ENCODE assay signal across 8 mouse cellular contexts in genomic region chr6:39377311-39377827, GRCm38 (mm10). TPM values are rescaled to one million over a fixed set of nuclear protein-coding genes. Genes with fewer than 3 reads are reported as not detected.
DNase-seq lines count a peak whose midpoint lies in the region; ATAC-seq lines count a peak whose summit lies in the region.

Slc37a3 (minus strand) TSS chr6:39377675.

- peak; percentile 86 for ATAC-seq in embryonic facial prominence, embryonic 11.5 days (replicated peaks; ENCODE audit: insufficient number of reproducible peaks, low FRiP score, low TSS enrichment, low read depth)
- ATAC-seq in midbrain, embryonic 11.5 days (ENCODE audit: low FRiP score): peak; percentile 94
- ATAC-seq in granulocyte monocyte progenitor cell, adult 5-6 weeks (replicated peaks; ENCODE audit: poor library complexity, severe bottlenecking): no peak

- no peaks in the 10 kb centered on the region for H3K9me3 ChIP-seq in embryonic facial prominence, embryonic 11.5 days (replicated peaks; ENCODE audit: control insufficient read depth, low read length)
- H3K9me3 ChIP-seq in midbrain, embryonic 11.5 days (ENCODE audit: control insufficient read depth, low read length): no peaks in the 10 kb centered on the region

- H3K36me3 ChIP-seq in embryonic facial prominence, embryonic 11.5 days (replicated peaks; ENCODE audit: control insufficient read depth, insufficient read depth, low read depth, low read length): no peaks in the 10 kb centered on the region; the same call in 1 of the 2 replicates
- H3K36me3 ChIP-seq in midbrain, embryonic 11.5 days (ENCODE audit: control insufficient read depth, insufficient read depth, low read length): no peaks in the 10 kb centered on the region

- peak within 1 kb of the TSS; percentile 83 for H3K9ac ChIP-seq in embryonic facial prominence, embryonic 11.5 days (replicated peaks; ENCODE audit: low read length)
- peak within 1 kb of the TSS; percentile 72 for H3K9ac ChIP-seq in midbrain, embryonic 11.5 days (ENCODE audit: low read length)

- no peak within 1 kb of the TSS for H3K27ac ChIP-seq in embryonic facial prominence, embryonic 11.5 days (replicated peaks; ENCODE audit: low read depth, low read length)
- H3K27ac ChIP-seq in midbrain, embryonic 11.5 days (ENCODE audit: low read depth, low read length): no peak within 1 kb of the TSS; the same call in 1 of the 2 replicates

- H3K4me1 ChIP-seq in embryonic facial prominence, embryonic 11.5 days (ENCODE audit: control insufficient read depth, insufficient read depth, low read length): no peaks in the 10 kb centered on the region; the same call in 1 of the 2 replicates
- H3K4me1 ChIP-seq in midbrain, embryonic 11.5 days (ENCODE audit: control insufficient read depth, insufficient read depth, low read length): peaks cover 14% of the 10 kb centered on the region

- 0% methylated on average over 43 of the region's 43 CpGs for WGBS in embryonic facial prominence, embryonic 11.5 days
- WGBS in midbrain, embryonic 11.5 days: under 1% methylated on average over 43 of the region's 43 CpGs

- H3K4me3 ChIP-seq in embryonic facial prominence, embryonic 11.5 days (ENCODE audit: low read depth, low read length): peak within 1 kb of the TSS; percentile 78
- H3K4me3 ChIP-seq in midbrain, embryonic 11.5 days (ENCODE audit: low read depth, low read length): peak within 1 kb of the TSS; percentile 63

- intact Hi-C loops in left cerebral cortex, postnatal 4 days (cut with DNase I): no loop called here

- H3K27me3 ChIP-seq in embryonic facial prominence, embryonic 11.5 days (ENCODE audit: control insufficient read depth, insufficient read depth, low read length): no peaks in the 10 kb centered on the region
- H3K27me3 ChIP-seq in midbrain, embryonic 11.5 days (ENCODE audit: control insufficient read depth, insufficient read depth, low read length): peaks cover 6% of the 10 kb centered on the region

- peak within 1 kb of the TSS; percentile 84 for H3K4me2 ChIP-seq in embryonic facial prominence, embryonic 11.5 days (ENCODE audit: low read depth, low read length)
- peak within 1 kb of the TSS; percentile 49 for H3K4me2 ChIP-seq in midbrain, embryonic 11.5 days

- peak; percentile 93 for DNase-seq in adrenal gland, postnatal 14 days
- peak; percentile 91 for DNase-seq in embryonic facial prominence, embryonic 11.5 days (ENCODE audit: low spot score)
- DNase-seq in heart, adult 11 months: peak; percentile 99
- DNase-seq in kidney, adult 11 months: peak; percentile 88
- peak; percentile 89 for DNase-seq in left cerebral cortex, postnatal 4 days
- DNase-seq in midbrain, embryonic 11.5 days (ENCODE audit: low spot score, missing footprints): peak; percentile 96
- peak; percentile 67 for DNase-seq in skeletal muscle tissue, adult 2 months (ENCODE audit: low read depth, low spot score)

RNA-seq across cellular contexts. Expression of gene Slc37a3, which starts in this region (rescaled TPM):
- total RNA-seq in adrenal gland, postnatal 14 days (2021): 32.3 and 36.5 TPM in 2 replicates
- polyA plus RNA-seq in embryonic facial prominence, embryonic 11.5 days (2014; fragmentation: Nextera tagmentation; extraction: Ambion mirVana): 44.2 and 47.7 TPM in 2 replicates
- 10 to 100 TPM; 76.0 to 82.0 TPM for total RNA-seq in left cerebral cortex, postnatal 4 days (2021)
- polyA plus RNA-seq in midbrain, embryonic 11.5 days (2014; fragmentation: Nextera tagmentation; extraction: Ambion mirVana): 43.6 and 50.7 TPM in 2 replicates
- 0.88 TPM in 1 of 2 replicates, not detected in the other for total RNA-seq in granulocyte monocyte progenitor cell, adult 5-6 weeks (2014; fragmentation: Nextera tagmentation)
- total RNA-seq in granulocyte monocyte progenitor cell, adult 5-6 weeks (2017): 0.26 and 0.41 TPM in 2 replicates

Comparison
In these comparisons a context has a peak if more than half of its experiments do, and no peak if none do; other contexts are left out.
1. RNA of gene Slc37a3 (total RNA-seq): 76.0 to 82.0 TPM in left cerebral cortex, postnatal 4 days and 32.3 to 36.5 TPM in adrenal gland, postnatal 14 days; 0.26 to 0.88 TPM in granulocyte monocyte progenitor cell, adult 5-6 weeks; every median in the first group is over 10 times any median in the second.
2. Peak in every context shown above with its lines, with median percentiles within 50 percentile points of each other: DNase-seq.